Mouse (Mus musculus): ENCODE measurements around the gene Ttyh3.

GRCm38 (mm10) chr5:140623791-140624190 is 25.0 kb downstream of the Ttyh3 start:
- TF ChIP-seq EP300 (IDR thresholded peaks at IDR 0.05; ENCODE audit: low read depth) (no peak), CTCF (IDR thresholded peaks at IDR 0.05; ENCODE audit: low read depth) (no peak)

All from liver, postnatal 0 days (tissue).